Mouse (Mus musculus): Measurements from ENCODE around the gene Otulin.

DNA sequence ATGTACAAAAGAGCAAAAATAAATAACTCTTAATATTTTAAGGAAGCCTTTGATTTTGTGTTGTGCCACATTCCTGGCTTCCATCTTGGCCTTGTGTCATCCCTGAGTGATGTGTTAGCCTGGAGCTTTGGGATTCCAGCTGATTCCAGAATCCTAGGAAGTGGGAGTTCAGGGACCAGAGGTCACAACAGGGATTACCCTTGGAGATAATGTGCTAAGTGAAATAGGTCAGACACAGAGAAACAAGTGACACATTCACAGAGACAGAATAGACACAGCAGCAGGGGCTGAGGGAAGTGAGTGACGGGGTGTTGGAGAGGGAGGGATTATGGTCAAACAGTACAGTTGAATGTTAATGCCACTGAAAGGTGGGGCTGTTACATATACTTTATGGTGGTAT, 137.8 kb downstream of the Otulin start:
- TF ChIP-seq TAL1 (IDR thresholded peaks at IDR 0.05; ENCODE audit: low read length) (no peak), CHD2 (IDR thresholded peaks at IDR 0.05; ENCODE audit: low read length) (no peak), CTCF (IDR thresholded peaks at IDR 0.05 in 2 of 3, conservative IDR thresholded peaks at IDR 0.05 in 1 of 3; ENCODE audit: control insufficient read depth in 1 of 3, insufficient read depth in 1 of 3, low read depth in 2 of 3, low read length in 3 of 3, poor library complexity in 1 of 3, severe bottlenecking in 1 of 3) (no peak), MAX (IDR thresholded peaks at IDR 0.05; ENCODE audit: low read length) (no peak), ZC3H11A (IDR thresholded peaks at IDR 0.05; ENCODE audit: low read depth, low read length) (no peak)

All from MEL (cell line).